Comparison of ENCODE assay signal across 11 mouse cellular contexts in the genomic region with DNA sequence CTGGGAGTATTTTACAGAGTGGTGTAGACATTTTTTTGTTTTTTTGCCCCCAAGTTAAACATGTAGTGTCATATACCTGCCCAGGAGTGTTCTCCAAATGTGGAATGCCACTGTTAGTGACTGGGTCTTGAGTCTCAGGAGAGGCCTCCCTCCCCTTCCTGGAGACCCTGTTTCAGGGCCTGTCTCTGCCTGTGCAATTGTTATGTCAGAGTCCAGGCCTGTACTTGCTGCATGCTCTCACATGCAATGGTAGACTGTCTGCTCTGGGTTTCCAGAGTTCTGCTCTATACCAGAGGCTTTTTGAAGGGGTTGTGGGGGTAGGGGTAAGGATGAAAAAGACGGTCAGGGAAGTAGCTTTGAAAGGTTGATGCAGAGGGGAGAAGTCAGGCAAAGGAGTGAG. TPM values are rescaled to one million over a fixed set of nuclear protein-coding genes. Genes with fewer than 3 reads are reported as not detected.
DNase-seq lines count a peak whose midpoint lies in the region; ATAC-seq and TF ChIP-seq lines count a peak whose summit lies in the region.
"Had no signal": no experiment of that assay in that cellular context is flagged by ENCODE, and none has a peak within 500 bp of the region (broad histone marks: within the 10 kb centered on the region; RNA-seq: fewer than 3 reads in every experiment).

No protein-coding gene starts in this region.

- no peaks in the 10 kb centered on the region for H3K9me3 ChIP-seq in hindbrain, embryonic 15.5 days
- H3K9me3 ChIP-seq in hindbrain, embryonic 13.5 days = no peaks in the 10 kb centered on the region
- no peaks in the 10 kb centered on the region for H3K9me3 ChIP-seq in embryonic facial prominence, embryonic 14.5 days (ENCODE audit: control insufficient read depth, low read length)
- H3K9me3 ChIP-seq in limb, embryonic 14.5 days (ENCODE audit: control insufficient read depth, low read length) = no peaks in the 10 kb centered on the region
- H3K9me3 ChIP-seq: midbrain, embryonic 15.5 days had no signal

- H3K4me1 ChIP-seq in hindbrain, embryonic 15.5 days (replicated peaks) = peaks cover 21% of the 10 kb centered on the region; the same call in 1 of the 2 replicates
- H3K4me1 ChIP-seq in hindbrain, embryonic 13.5 days (replicated peaks) = peaks cover 30% of the 10 kb centered on the region
- peaks cover 6% of the 10 kb centered on the region for H3K4me1 ChIP-seq in embryonic facial prominence, embryonic 14.5 days (ENCODE audit: control insufficient read depth, insufficient read depth, low read length)
- peaks cover 13% of the 10 kb centered on the region for H3K4me1 ChIP-seq in limb, embryonic 14.5 days (ENCODE audit: control insufficient read depth, insufficient read depth, low read length)

- H3K9ac ChIP-seq in hindbrain, embryonic 15.5 days = no peak overlapping the region
- H3K9ac ChIP-seq in hindbrain, embryonic 13.5 days = no peak overlapping the region
- no peak overlapping the region for H3K9ac ChIP-seq in embryonic facial prominence, embryonic 14.5 days (ENCODE audit: low read depth, low read length)
- H3K9ac ChIP-seq in limb, embryonic 14.5 days (ENCODE audit: low read depth, low read length, severe bottlenecking) = no peak overlapping the region
- H3K9ac ChIP-seq: midbrain, embryonic 15.5 days had no signal

- no peaks in the 10 kb centered on the region for H3K27me3 ChIP-seq in hindbrain, embryonic 15.5 days
- H3K27me3 ChIP-seq in hindbrain, embryonic 13.5 days = no peaks in the 10 kb centered on the region
- H3K27me3 ChIP-seq in embryonic facial prominence, embryonic 14.5 days (replicated peaks; ENCODE audit: control insufficient read depth, insufficient read depth, low read length) = no peaks in the 10 kb centered on the region
- H3K27me3 ChIP-seq in limb, embryonic 14.5 days (ENCODE audit: control insufficient read depth, insufficient read depth, low read length) = no peaks in the 10 kb centered on the region
- H3K27me3 ChIP-seq: midbrain, embryonic 15.5 days had no signal

- no peak for DNase-seq in gastrocnemius, adult 2 months
- DNase-seq in gastrocnemius, postnatal 10 days = no peak
- DNase-seq in embryonic facial prominence, embryonic 14.5 days (ENCODE audit: low spot score) = peak; percentile 52
- no peak for DNase-seq in limb, embryonic 14.5 days (ENCODE audit: low spot score)
- DNase-seq in urinary bladder, postnatal 4 days (ENCODE audit: low spot score in 2 of 2) = no peak
- DNase-seq in cerebellum, adult 8-10 months = no peak
- DNase-seq: cerebellum, adult 11 months; kidney, adult 9 months had no signal

- no peak for TF ChIP-seq POLR2A in limb, embryonic 14.5 days (IDR thresholded peaks at IDR 0.05; ENCODE audit: borderline replicate concordance, extremely low read depth, insufficient read depth, insufficient read length)

- peak overlapping the region; percentile 21; the same call in 1 of the 2 replicates for H3K4me2 ChIP-seq in hindbrain, embryonic 15.5 days
- H3K4me2 ChIP-seq in hindbrain, embryonic 13.5 days = no peak overlapping the region
- peak overlapping the region; percentile 34 for H3K4me2 ChIP-seq in embryonic facial prominence, embryonic 14.5 days (ENCODE audit: low read depth, low read length)
- H3K4me2 ChIP-seq in limb, embryonic 14.5 days (replicated peaks; ENCODE audit: low read depth, low read length, severe bottlenecking) = 0 out of 2 replicates have a peak overlapping the region, but pooled peaks have one; percentile 20
- H3K4me2 ChIP-seq: midbrain, embryonic 15.5 days had no signal

- no peak for ATAC-seq in hindbrain, embryonic 15.5 days (ENCODE audit: low FRiP score, low read depth)
- no peak for ATAC-seq in hindbrain, embryonic 13.5 days (ENCODE audit: low FRiP score)
- ATAC-seq in embryonic facial prominence, embryonic 14.5 days (ENCODE audit: low read depth) = peak; percentile 48; the same call in 1 of the 2 replicates
- no peak for ATAC-seq in limb, embryonic 14.5 days (ENCODE audit: low FRiP score, low read depth)
- ATAC-seq: midbrain, embryonic 15.5 days had no signal

- H3K27ac ChIP-seq in gastrocnemius, adult 2 months = peak overlapping the region; percentile 95
- H3K27ac ChIP-seq in hindbrain, embryonic 15.5 days (replicated peaks) = no peak overlapping the region
- no peak overlapping the region for H3K27ac ChIP-seq in hindbrain, embryonic 13.5 days
- H3K27ac ChIP-seq in embryonic facial prominence, embryonic 14.5 days (replicated peaks; ENCODE audit: low read depth, low read length) = no peak overlapping the region
- H3K27ac ChIP-seq in limb, embryonic 14.5 days (replicated peaks; ENCODE audit: low read depth, low read length) = no peak overlapping the region
- H3K27ac ChIP-seq: midbrain, embryonic 15.5 days had no signal

- no peaks in the 10 kb centered on the region for H3K36me3 ChIP-seq in hindbrain, embryonic 15.5 days
- H3K36me3 ChIP-seq in hindbrain, embryonic 13.5 days = no peaks in the 10 kb centered on the region
- H3K36me3 ChIP-seq in embryonic facial prominence, embryonic 14.5 days (ENCODE audit: control insufficient read depth, insufficient read depth, low read length) = peaks cover 7% of the 10 kb centered on the region; the same call in 1 of the 2 replicates
- peaks cover 7% of the 10 kb centered on the region; the same call in 1 of the 2 replicates for H3K36me3 ChIP-seq in limb, embryonic 14.5 days (ENCODE audit: control insufficient read depth, insufficient read depth, low read length)
- H3K36me3 ChIP-seq: midbrain, embryonic 15.5 days had no signal

- TF ChIP-seq CTCF in gastrocnemius, adult 2 months (IDR thresholded peaks at IDR 0.05) = no peak

- H3K4me3 ChIP-seq in gastrocnemius, adult 2 months = peak overlapping the region; percentile 82
- H3K4me3 ChIP-seq in hindbrain, embryonic 15.5 days = no peak overlapping the region
- no peak overlapping the region for H3K4me3 ChIP-seq in hindbrain, embryonic 13.5 days
- H3K4me3 ChIP-seq in embryonic facial prominence, embryonic 14.5 days (ENCODE audit: low read depth, low read length) = no peak overlapping the region
- H3K4me3 ChIP-seq in limb, embryonic 14.5 days (replicated peaks; ENCODE audit: low read length) = no peak overlapping the region
- H3K4me3 ChIP-seq: midbrain, embryonic 15.5 days had no signal

- WGBS in hindbrain, embryonic 15.5 days = 71% methylated on average over 1 of the region's 1 CpGs
- WGBS in hindbrain, embryonic 13.5 days = 81% methylated on average over 1 of the region's 1 CpGs
- 58% methylated on average over 1 of the region's 1 CpGs for WGBS in embryonic facial prominence, embryonic 14.5 days
- WGBS in limb, embryonic 14.5 days = 70% methylated on average over 1 of the region's 1 CpGs

- intact Hi-C loops in gastrocnemius, adult 2 months (cut with DNase I) = loop anchor here (5.0 kb wide), 1 partner anchor 131 kb away; no protein-coding TSS in a partner anchor

RNA-seq across cellular contexts. Expression of a gene that starts 6.8 kb away (rescaled TPM):
- under 1 TPM; 0.18 to 0.42 TPM for total RNA-seq in gastrocnemius, adult 2 months (2021)
- total RNA-seq in gastrocnemius, postnatal 10 days (2021) = 1 to 10 TPM; 1.4 to 2.1 TPM
- 0.67 and 0.73 TPM in 2 replicates for polyA plus RNA-seq in hindbrain, embryonic 15.5 days (2015; fragmentation: Nextera tagmentation; extraction: Ambion mirVana)
- polyA plus RNA-seq in hindbrain, embryonic 13.5 days (2015; fragmentation: Nextera tagmentation; extraction: Ambion mirVana) = 1.3 TPM in 2 replicates
- polyA plus RNA-seq in embryonic facial prominence, embryonic 14.5 days (2014; fragmentation: Nextera tagmentation; extraction: Ambion mirVana) = 1.0 and 2.4 TPM in 2 replicates
- polyA plus RNA-seq in limb, embryonic 14.5 days (2012; rRNA removed) = 1.8 and 2.1 TPM in 2 replicates
- polyA plus RNA-seq in limb, embryonic 14.5 days (2014; fragmentation: Nextera tagmentation; extraction: Ambion mirVana) = 2.1 and 2.5 TPM in 2 replicates

RNA-seq across cellular contexts. Expression of a gene that starts 27.8 kb away (rescaled TPM):
- total RNA-seq in gastrocnemius, adult 2 months (2021) = 10 to 100 TPM; 18.4 to 25.0 TPM
- total RNA-seq in gastrocnemius, postnatal 10 days (2021) = 10 to 100 TPM; 24.9 to 39.5 TPM
- 5.0 and 5.3 TPM in 2 replicates for polyA plus RNA-seq in hindbrain, embryonic 15.5 days (2015; fragmentation: Nextera tagmentation; extraction: Ambion mirVana)
- 4.7 and 5.2 TPM in 2 replicates for polyA plus RNA-seq in hindbrain, embryonic 13.5 days (2015; fragmentation: Nextera tagmentation; extraction: Ambion mirVana)
- 17.1 and 17.7 TPM in 2 replicates for polyA plus RNA-seq in embryonic facial prominence, embryonic 14.5 days (2014; fragmentation: Nextera tagmentation; extraction: Ambion mirVana)
- 22.1 and 29.6 TPM in 2 replicates for polyA plus RNA-seq in limb, embryonic 14.5 days (2012; rRNA removed)
- 14.3 and 16.7 TPM in 2 replicates for polyA plus RNA-seq in limb, embryonic 14.5 days (2014; fragmentation: Nextera tagmentation; extraction: Ambion mirVana)
